Mouse (Mus musculus) liver, adult (tissue): ENCODE results near the gene Acbd4.

Source experiments
- GATA4 ChIP-seq: IDR thresholded peaks from 2 replicates; pipeline ENCODE4 v1.6.1; 2014; ENCODE audit warnings: mild to moderate bottlenecking, low read length; ENCODE audit not compliant: insufficient replicate concordance

The Acbd4 gene

DNA sequence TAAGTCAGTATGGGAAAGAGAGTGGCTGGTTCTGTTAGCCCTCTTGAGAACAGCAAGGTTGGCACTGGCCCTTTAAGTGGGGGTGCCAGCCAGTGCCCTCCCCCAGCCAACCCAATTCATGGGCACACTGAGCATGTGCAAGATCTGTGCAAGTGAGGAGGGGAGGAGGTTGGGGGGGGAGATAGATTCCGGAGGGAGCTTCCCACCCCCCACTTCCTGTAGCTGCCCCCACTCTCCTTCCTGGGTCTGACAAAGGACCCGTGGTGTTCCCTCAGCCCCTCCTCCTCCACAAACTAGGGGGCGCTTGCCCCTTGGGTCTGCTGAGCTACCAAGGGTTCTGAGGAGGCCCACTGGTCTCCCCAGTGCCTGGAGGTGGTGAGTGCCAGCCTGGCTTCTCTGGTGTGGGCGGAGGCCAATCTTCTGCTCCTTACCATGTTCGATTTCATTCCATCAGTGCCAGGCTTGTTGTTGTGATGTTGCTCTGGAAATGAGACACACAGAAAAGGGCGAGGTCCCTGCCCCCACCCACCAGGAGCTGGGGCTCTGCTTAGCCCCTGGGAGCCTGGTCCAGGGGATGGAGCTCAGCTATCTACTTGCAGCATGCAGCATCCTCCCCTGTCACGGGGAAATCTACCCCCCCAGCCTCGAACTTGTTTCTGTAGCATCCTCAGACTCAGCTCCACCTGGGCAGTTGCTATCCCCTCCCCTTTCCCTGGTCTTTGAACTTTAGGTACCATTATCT, 41.1 kb downstream of the Acbd4 start:
- TF ChIP-seq GATA4, result no peak

DNA sequence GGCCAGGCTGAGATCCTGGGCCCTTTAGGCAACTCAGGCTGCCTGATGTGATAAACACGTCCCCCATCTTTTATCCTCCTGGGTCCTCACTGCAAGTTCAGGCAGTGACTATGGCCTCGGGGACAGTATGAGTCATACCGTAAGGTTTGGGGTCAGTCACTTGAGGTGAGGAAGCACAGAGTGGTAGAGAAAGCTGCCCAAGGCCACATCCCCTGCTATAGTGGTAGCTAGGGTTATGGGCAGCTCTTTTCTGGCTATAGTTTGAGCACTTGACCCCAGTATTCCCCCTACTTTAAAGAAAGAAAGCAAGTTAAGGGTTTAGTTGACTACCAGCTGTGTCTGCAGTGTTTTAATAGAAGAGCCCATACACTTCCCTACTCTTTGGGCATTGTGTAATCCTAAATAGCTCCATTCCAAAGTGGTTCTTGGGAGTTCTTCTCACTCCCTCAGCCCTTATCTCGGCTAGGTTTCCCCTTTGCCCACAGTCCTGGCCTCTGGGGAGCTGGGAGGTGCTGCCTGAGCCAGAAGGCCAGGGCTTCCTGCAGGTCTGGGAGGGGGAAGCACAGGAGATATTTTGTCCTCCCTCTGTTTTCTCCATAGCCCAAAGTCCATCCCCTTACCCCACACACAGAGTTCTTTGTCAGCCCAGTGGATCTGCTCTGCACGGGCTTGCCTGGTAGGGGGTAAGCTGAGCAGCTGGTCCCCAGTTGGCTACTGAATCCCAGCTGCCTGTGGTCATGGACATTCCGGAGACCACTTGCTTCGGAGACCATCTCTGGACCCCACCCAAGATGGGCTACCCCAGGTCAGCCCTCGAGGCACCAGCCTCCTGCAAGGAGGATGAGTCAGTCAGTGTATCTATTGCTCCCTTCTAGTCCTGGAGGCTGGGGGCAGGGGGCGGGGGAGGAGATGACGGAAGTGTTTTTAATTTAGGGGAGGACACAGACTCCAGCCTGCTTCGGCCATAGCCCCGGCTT, 43.1 kb downstream of the Acbd4 start:
- TF ChIP-seq GATA4, result no peak

DNA sequence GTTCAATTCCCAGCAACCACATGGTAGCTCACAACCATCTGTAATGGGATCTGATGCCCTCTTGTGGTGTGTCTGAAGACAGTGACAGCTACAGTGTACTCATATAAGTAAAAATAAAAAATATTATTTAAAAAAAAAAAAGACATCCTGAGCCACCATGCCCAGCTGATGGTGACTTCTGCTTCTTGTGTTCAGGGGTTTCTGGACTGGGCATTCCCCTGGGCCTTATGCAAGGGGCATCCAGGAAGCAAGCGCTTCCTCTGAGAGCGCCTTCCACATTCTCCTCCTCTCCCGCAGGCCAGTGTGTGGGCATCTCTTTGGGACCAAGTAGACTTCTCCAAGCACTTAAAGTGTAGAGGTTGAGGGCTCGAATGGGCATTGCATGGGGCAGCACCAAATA, 44.9 kb downstream of the Acbd4 start:
- TF ChIP-seq GATA4, result no peak

DNA sequence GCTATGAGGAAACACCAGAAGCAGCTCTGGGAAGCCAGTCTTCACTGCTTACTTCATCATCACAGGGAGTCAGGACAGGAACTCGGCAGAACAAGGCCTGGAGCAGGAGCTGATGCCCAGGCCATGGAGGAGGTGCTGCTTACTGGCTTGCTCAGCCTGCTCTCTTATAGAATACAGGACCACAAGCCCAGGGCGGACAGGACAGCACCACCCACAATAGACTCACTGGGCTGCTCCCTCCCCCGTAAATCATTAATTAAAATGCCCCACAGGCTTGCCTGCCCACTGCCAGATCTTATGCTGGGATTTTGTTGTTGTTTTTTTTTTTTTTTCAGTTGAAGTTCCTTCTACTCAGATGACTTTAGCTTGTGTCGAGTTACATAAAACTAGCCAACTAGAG, 46.3 kb downstream of the Acbd4 start:
- no peak for TF ChIP-seq GATA4

DNA sequence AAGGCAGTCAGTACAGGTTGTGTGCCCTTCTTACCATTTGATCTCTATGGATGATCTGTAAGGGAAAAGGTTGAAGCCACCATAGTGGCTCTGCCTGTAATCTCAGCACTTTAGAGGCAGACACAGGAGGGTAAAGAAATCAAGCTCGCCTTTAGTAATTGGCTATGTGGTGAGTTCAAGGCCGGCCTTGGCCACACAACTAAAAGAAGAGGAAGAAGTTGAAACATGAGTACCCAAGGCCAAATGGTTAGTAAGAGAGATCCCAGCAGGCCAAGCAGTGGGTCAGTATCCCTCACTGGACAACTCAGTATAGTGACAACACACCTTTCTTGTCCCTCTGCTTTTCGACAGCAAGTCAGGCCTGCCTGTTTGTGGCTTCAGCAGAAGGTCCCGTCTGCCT, 48.3 kb downstream of the Acbd4 start:
- no peak for TF ChIP-seq GATA4

DNA sequence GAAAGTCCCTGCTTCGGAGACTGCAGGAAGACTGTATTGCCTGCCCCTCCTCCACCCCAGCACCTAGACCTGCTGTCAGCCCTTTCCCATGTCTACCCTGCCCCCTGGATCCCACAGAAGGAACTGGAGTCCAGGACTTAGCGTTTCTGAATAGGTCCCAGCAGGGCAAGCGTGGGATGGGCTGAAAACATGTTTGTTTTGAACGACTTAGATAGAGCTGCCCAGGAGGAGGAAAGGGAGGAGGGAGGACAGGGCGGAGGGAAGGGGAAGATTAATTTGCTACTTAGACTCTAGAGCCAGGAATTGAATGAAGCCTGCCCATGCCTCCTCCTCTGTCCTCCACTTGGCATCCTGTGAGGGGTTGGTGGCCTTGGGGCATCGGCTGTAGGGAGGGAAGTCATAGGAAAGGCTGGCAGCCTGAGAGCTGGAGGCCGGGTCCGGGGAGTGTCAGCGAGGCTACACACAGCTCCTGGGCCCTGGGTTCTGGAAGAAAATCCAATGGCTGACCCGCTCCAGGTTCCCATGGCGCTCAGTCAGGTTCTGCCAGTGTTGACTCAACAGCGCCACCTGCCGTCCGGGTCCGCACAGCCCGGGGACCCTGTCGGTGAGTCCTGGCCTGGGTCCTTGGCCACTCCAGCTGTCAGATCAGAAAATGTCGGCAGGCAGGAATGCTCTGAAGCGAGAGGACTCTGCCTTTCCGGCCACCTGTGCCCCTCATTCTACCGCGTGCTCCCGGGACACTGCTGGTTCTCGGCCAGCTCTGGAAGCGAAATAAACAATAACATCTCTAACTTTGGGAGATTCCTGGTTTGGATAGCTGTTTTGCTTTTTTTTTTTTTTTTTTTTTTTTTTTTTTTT, 57.4 kb downstream of the Acbd4 start:
- no peak for TF ChIP-seq GATA4

DNA sequence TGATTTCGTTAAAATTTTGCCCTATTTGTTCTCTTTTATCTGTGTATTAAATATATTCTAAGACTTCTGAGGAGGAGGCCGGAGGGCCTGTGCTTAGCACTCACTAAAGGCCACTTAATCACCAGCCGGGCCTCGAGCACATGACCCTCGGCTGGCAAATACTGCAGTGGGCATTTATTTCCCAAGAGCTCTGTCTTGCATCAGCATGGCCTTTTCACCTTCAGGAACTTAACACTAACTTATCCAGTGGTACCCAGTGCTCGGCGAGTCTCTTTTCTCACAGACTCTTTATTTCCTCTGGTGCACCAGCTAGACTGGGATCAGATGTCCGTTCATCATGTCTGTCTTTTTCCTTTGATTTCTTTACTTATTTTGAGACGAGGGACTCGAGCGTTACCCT, 59.3 kb downstream of the Acbd4 start:
- TF ChIP-seq GATA4, result no peak

DNA sequence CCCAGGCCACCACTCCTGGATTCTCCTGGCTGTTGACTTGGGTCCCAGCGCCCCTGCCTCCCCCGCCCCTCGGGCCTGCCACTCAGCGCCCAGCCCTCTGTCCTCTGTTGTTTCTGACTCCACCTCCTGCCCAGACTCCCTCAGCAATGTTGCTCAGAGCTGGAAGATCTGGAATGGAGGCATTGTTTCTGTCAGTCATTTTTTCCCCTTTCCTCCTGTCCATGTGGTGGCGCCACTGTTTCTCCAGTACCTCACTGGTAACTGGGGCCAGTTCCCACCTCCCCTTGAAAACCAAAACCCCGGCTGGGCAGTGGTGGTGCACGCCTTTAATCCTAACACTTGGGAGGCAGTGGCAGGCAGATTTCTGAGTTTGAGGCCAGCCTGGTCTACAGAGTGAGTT, 60.0 kb downstream of the Acbd4 start:
- no peak for TF ChIP-seq GATA4
